Mouse (Mus musculus) testis, adult 2 months (tissue): ENCODE data around the gene Gm20422.

Experiments
- CTCF ChIP-seq: fragments of 200-500 bp; IDR thresholded peaks from 2 replicates; pipeline ENCODE4 v1.5.1; 2012; ENCODE audit warnings: low read depth, mild to moderate bottlenecking, inconsistent platforms, low read length, moderate library complexity; ENCODE audit not compliant: control insufficient read depth, insufficient read depth, insufficient replicate concordance
- POLR2A ChIP-seq: fragments of 200-500 bp; IDR thresholded peaks from 2 replicates; pipeline ENCODE4 v1.6.1; 2012; ENCODE audit warnings: low read depth, mild to moderate bottlenecking, inconsistent platforms, low read length, moderate library complexity; ENCODE audit not compliant: control insufficient read depth

- no peak for TF ChIP-seq CTCF
- TF ChIP-seq POLR2A, result no peak
Measured at GRCm38 (mm10) chr8:69761814-69762445, 12.8 kb downstream of the Gm20422 start.
